Mouse (Mus musculus) heart, postnatal 0 days (tissue): ENCODE measurements around the gene Pfkfb3. TPM values are rescaled to one million over a fixed set of nuclear protein-coding genes. Genes with fewer than 3 reads are reported as not detected.

Source experiments
- ATAC-seq: fragments of 200-750 bp; cut with Nextera tagmentation; 2 replicates; pipeline ENCODE4 v1.8.0; 2017; ENCODE audit warnings: low read depth, moderate number of reproducible peaks, moderate library complexity; ENCODE audit not compliant: insufficient read depth
- DNase-seq: peaks from one replicate; pipeline ENCODE4 v3.0.0-alpha.2; 2016; ENCODE audit warnings: low spot score
- H3K27ac ChIP-seq: fragments of 300-500 bp; sonication (generic); 2 replicates; pipeline ENCODE4 v1.5.1; 2014; ENCODE audit warnings: low read depth, mild to moderate bottlenecking
- H3K27me3 ChIP-seq: fragments of 300-500 bp; sonication (generic); 2 replicates; pipeline ENCODE4 v1.6.1; 2014; ENCODE audit warnings: low read length, mixed read lengths; ENCODE audit not compliant: control insufficient read depth, insufficient read depth
- H3K36me3 ChIP-seq: fragments of 300-500 bp; sonication (generic); replicated peaks from 2 replicates; pipeline ENCODE4 v1.6.1; 2014; ENCODE audit warnings: low read length, mixed read lengths; ENCODE audit not compliant: control insufficient read depth, insufficient read depth
- H3K4me1 ChIP-seq: fragments of 300-500 bp; sonication (generic); 2 replicates; pipeline ENCODE4 v1.6.1; 2014; ENCODE audit warnings: antibody characterized with exemption; ENCODE audit not compliant: control insufficient read depth, insufficient read depth
- H3K4me2 ChIP-seq: fragments of 300-500 bp; sonication (generic); 2 replicates; pipeline ENCODE4 v1.6.1; 2014; ENCODE audit warnings: low read depth, mild to moderate bottlenecking, low read length, moderate library complexity
- H3K4me3 ChIP-seq: fragments of 300-500 bp; sonication (generic); 2 replicates; pipeline ENCODE4 v1.5.1; 2014; ENCODE audit warnings: low read depth, low read length
- H3K9ac ChIP-seq: fragments of 300-500 bp; sonication (generic); replicated peaks from 2 replicates; pipeline ENCODE4 v1.6.1; 2014; ENCODE audit warnings: low read depth, low read length, mixed read lengths
- H3K9me3 ChIP-seq: fragments of 300-500 bp; sonication (generic); replicated peaks from 2 replicates; pipeline ENCODE4 v1.6.1; 2016; ENCODE audit warnings: low read length; ENCODE audit not compliant: control insufficient read depth
- CTCF ChIP-seq: IDR thresholded peaks from 2 replicates; pipeline ENCODE4 v1.5.1; 2016; ENCODE audit warnings: antibody characterized with exemption, control low read depth, low read depth
- EP300 ChIP-seq: IDR thresholded peaks from 2 replicates; pipeline ENCODE4 v1.6.1; 2016; ENCODE audit warnings: antibody characterized with exemption, low read depth
- WGBS: fragments of 180-500 bp; shearing (Covaris S2); extraction: QIAGEN DNeasy Blood & Tissue Kit; methylation state at CpG from one replicate; pipeline ENCODE4 v1.1.7; 2014; 5-methylcytosine and 5-hydroxymethylcytosine counted together
- polyA plus RNA-seq: library from polyadenylated mRNA; unstranded; fragments of >200 nt; fragmentation: Nextera tagmentation; extraction: Ambion mirVana; gene quantifications from 2 replicates; pipeline ENCODE4 v1.2.1, GENCODE M21; 2015
- total RNA-seq: library from RNA; depleted of rRNA; stranded (reverse); fragments of >200 nt; gene quantifications from 2 replicates; pipeline ENCODE4 v1.2.3, GENCODE M21; 2014; ENCODE audit warnings: low replicate concordance

The Pfkfb3 gene
- total and polyA plus RNA-seq, 2 experiments from 2014 or later: 2.4 to 3.5 TPM

GRCm38 (mm10) chr2:11464661-11465099 is 89.2 kb downstream of the Pfkfb3 start:
- no peak overlapping the region for H3K27ac ChIP-seq
- H3K9me3 ChIP-seq: no peaks in the 10 kb centered on the region
- no peak overlapping the region for H3K9ac ChIP-seq
- no peak for TF ChIP-seq CTCF
- TF ChIP-seq EP300: no peak
- H3K36me3 ChIP-seq: no peaks in the 10 kb centered on the region
- 55% methylated on average over 3 of the region's 3 CpGs for WGBS
- no peak overlapping the region for H3K4me2 ChIP-seq
- ATAC-seq (no peak), DNase-seq (no peak)
- H3K27me3 ChIP-seq: no peaks in the 10 kb centered on the region
- no peak overlapping the region for H3K4me3 ChIP-seq
- no peaks in the 10 kb centered on the region for H3K4me1 ChIP-seq

- Histone ChIP-seq H3K4me1 (no peaks in the 10 kb centered on the region), H3K9me3 (no peaks in the 10 kb centered on the region), H3K27ac (no peak overlapping the region), H3K4me2 (no peak overlapping the region), H3K36me3 (no peaks in the 10 kb centered on the region), H3K4me3 (no peak overlapping the region), H3K9ac (no peak overlapping the region), H3K27me3 (no peaks in the 10 kb centered on the region)
- DNase-seq (no peak), ATAC-seq (no peak)
- TF ChIP-seq EP300: no peak
- TF ChIP-seq CTCF: no peak
- 63% methylated on average over 3 of the region's 3 CpGs for WGBS
These were observed 92.9 kb downstream of the Pfkfb3 start for GRCm38 (mm10) chr2:11460976-11461375.

GRCm38 (mm10) chr2:11458494-11458893 is 95.4 kb downstream of the Pfkfb3 start:
- no peak overlapping the region for H3K4me2 ChIP-seq
- no peaks in the 10 kb centered on the region for H3K27me3 ChIP-seq
- no peaks in the 10 kb centered on the region for H3K4me1 ChIP-seq
- no peak overlapping the region for H3K4me3 ChIP-seq
- TF ChIP-seq CTCF: no peak
- no peak for TF ChIP-seq EP300
- H3K27ac ChIP-seq: no peak overlapping the region
- 91% methylated on average over 1 of the region's 1 CpGs for WGBS
- no peaks in the 10 kb centered on the region for H3K36me3 ChIP-seq
- ATAC-seq (no peak), DNase-seq (no peak)
- no peaks in the 10 kb centered on the region for H3K9me3 ChIP-seq
- H3K9ac ChIP-seq: no peak overlapping the region

- Histone ChIP-seq H3K4me1 (no peaks in the 10 kb centered on the region), H3K27ac (no peak overlapping the region), H3K9ac (no peak overlapping the region), H3K4me3 (no peak overlapping the region), H3K27me3 (no peaks in the 10 kb centered on the region), H3K36me3 (no peaks in the 10 kb centered on the region), H3K4me2 (no peak overlapping the region), H3K9me3 (no peaks in the 10 kb centered on the region)
- WGBS: 47% methylated on average over 7 of the region's 7 CpGs
- no peak for TF ChIP-seq CTCF
- TF ChIP-seq EP300: no peak
- 0 out of 2 replicates have a peak, but pooled peaks have one; percentile 27 for ATAC-seq
- DNase-seq: no peak
These were observed 96.0 kb downstream of the Pfkfb3 start for GRCm38 (mm10) chr2:11457904-11458303.

- DNase-seq: no peak
- no peak overlapping the region for H3K9ac ChIP-seq
- WGBS: 51% methylated on average over 3 of the region's 3 CpGs
- H3K4me3 ChIP-seq: no peak overlapping the region
- H3K27ac ChIP-seq: peak overlapping the region; percentile 41; the same call in 1 of the 2 replicates
- H3K4me2 ChIP-seq: no peak overlapping the region
- no peaks in the 10 kb centered on the region for H3K36me3 ChIP-seq
- no peak for ATAC-seq
- no peaks in the 10 kb centered on the region for H3K27me3 ChIP-seq
- TF ChIP-seq EP300: no peak
- TF ChIP-seq CTCF: no peak
- no peaks in the 10 kb centered on the region for H3K4me1 ChIP-seq
- no peaks in the 10 kb centered on the region for H3K9me3 ChIP-seq
These were observed 105.2 kb downstream of the Pfkfb3 start for GRCm38 (mm10) chr2:11448711-11449110.

GRCm38 (mm10) chr2:11447865-11448264 is 106.0 kb downstream of the Pfkfb3 start:
- ATAC-seq (peak; percentile 27; the same call in 1 of the 2 replicates), DNase-seq (no peak)
- no peaks in the 10 kb centered on the region for H3K4me1 ChIP-seq
- H3K9me3 ChIP-seq: no peaks in the 10 kb centered on the region
- H3K36me3 ChIP-seq: no peaks in the 10 kb centered on the region
- TF ChIP-seq EP300 (no peak), CTCF (no peak)
- H3K4me3 ChIP-seq: no peak overlapping the region
- WGBS: 44% methylated on average over 2 of the region's 2 CpGs
- H3K4me2 ChIP-seq: no peak overlapping the region
- peak overlapping the region; percentile 41 for H3K27ac ChIP-seq
- H3K9ac ChIP-seq: no peak overlapping the region
- H3K27me3 ChIP-seq: no peaks in the 10 kb centered on the region
